Mouse (Mus musculus): ENCODE measurements around the gene Snx29. TPM values are rescaled to one million over a fixed set of nuclear protein-coding genes. Genes with fewer than 3 reads are reported as not detected.

Snx29 gene
- 9.7 and 10.3 TPM in 2 replicates for total RNA-seq (2014; rRNA removed)
- polyA plus RNA-seq (2012; rRNA removed), result 2.0 and 2.4 TPM in 2 replicates

DNA sequence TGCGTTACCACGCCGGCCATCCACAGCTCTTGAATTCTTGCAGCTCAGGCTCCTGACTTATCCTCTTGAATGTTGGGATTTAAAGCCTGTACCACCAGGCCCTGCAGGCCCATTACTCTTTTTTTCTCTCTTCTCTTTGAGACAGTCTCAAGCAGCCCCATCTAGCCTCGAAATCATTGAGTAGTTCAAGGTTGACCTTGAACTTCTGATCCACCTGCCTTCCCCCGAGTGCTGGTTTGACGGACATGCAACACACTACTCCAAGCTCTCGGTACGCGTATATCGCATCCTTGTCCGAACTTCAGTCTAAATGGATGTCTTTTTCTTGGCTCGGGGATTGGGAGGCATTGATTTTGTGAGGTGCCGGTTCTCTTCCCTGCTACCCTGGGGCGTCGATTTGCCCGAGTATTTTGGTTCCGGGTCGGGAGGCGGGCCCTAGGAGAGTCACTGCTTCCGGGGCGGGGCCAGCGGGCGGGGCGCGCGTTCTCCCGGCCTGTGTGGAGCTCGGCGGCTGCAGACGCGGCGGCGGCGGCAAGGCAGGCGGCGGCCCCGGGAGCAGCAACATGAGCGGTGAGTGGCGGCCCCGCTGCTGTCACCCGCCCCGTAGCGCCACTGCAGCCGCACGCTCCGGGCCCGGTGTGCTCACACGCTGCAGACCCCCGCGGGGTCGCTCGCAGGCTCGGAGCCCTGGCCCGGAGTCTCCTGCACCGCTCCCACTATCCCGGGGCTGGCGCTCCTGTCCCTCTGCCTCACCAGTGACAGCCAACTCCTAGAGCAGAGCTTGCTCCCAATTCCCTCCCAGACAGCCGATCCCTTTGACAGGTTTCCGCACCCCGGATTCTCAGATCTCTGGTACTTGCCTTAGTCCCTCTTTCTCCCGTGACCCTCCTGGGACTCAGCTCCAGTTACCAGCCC is at the start of gene Snx29:
TSS of gene Snx29 (plus strand) at position 500 of the 915 bp plus-strand sequence.
- H3K27ac ChIP-seq (replicated peaks; ENCODE audit: insufficient read depth, low read depth, low read length), result peak within 1 kb of the TSS; percentile 45
- peak; percentile 76 for DNase-seq (ENCODE audit: extremely low read depth, low read depth, low spot score)

DNA sequence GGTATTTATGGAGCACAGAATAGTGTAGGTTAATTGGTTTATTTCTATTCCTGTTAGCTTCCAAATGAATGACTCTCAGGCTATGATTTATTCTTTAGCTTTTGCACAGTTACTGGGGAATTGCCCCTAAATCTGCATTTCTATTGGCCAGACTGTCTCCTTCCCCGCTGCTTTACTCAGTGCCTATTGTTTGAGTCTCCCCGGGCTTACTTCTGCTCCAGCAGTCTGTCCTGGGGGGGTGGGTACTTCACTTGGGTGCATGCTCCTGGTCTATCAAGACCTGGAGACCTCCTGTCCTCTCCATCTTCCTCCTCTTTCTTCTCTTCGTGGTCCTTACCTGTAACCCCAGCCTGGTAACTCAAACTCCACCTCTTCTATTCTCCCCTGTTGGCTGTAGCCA is 45.8 kb upstream of the Snx29 start:
- H3K79me2 ChIP-seq (ENCODE audit: control insufficient read depth, insufficient read depth, low read length), result no peaks in the 10 kb centered on the region
- H3K4me3 ChIP-seq (ENCODE audit: insufficient read depth, low read depth, low read length), result no peak overlapping the region
- 76% methylated on average over 3 of the region's 3 CpGs for WGBS
- H3K36me3 ChIP-seq (ENCODE audit: control insufficient read depth, insufficient read depth, low read length), result no peaks in the 10 kb centered on the region
- no peak overlapping the region for H3K9ac ChIP-seq (ENCODE audit: low read depth, low read length)
- H3K27me3 ChIP-seq (ENCODE audit: control insufficient read depth, insufficient read depth, low read length), result no peaks in the 10 kb centered on the region
- TF ChIP-seq POLR2A (IDR thresholded peaks at IDR 0.05; ENCODE audit: extremely low read depth, insufficient read depth, low read length), result no peak
- TF ChIP-seq CTCF (IDR thresholded peaks at IDR 0.05; ENCODE audit: low read depth, low read length), result no peak
- H3K27ac ChIP-seq (replicated peaks; ENCODE audit: insufficient read depth, low read depth, low read length), result no peak overlapping the region
- H3K4me1 ChIP-seq (ENCODE audit: control insufficient read depth, insufficient read depth, low read length), result no peaks in the 10 kb centered on the region
- no peak for DNase-seq (ENCODE audit: extremely low read depth, low read depth, low spot score)

More for the DNA sequence above, at the start of gene Snx29:
- no peak for TF ChIP-seq CTCF (IDR thresholded peaks at IDR 0.05; ENCODE audit: low read depth, low read length)
- TF ChIP-seq POLR2A (IDR thresholded peaks at IDR 0.05; ENCODE audit: extremely low read depth, insufficient read depth, low read length), result peak; percentile 89; the same call in 1 of the 2 replicates
- peak within 1 kb of the TSS; percentile 80 for H3K4me3 ChIP-seq (ENCODE audit: insufficient read depth, low read depth, low read length)
- H3K79me2 ChIP-seq (ENCODE audit: control insufficient read depth, insufficient read depth, low read length), result peaks cover 14% of the 10 kb centered on the region; the same call in 1 of the 2 replicates
- 5% methylated on average over 61 of the region's 61 CpGs for WGBS
- H3K9ac ChIP-seq (ENCODE audit: low read depth, low read length), result peak within 1 kb of the TSS; percentile 89
- H3K4me1 ChIP-seq (ENCODE audit: control insufficient read depth, insufficient read depth, low read length), result peaks cover 3% of the 10 kb centered on the region; the same call in 1 of the 2 replicates
- H3K36me3 ChIP-seq (ENCODE audit: control insufficient read depth, insufficient read depth, low read length), result no peaks in the 10 kb centered on the region
- no peaks in the 10 kb centered on the region for H3K27me3 ChIP-seq (ENCODE audit: control insufficient read depth, insufficient read depth, low read length)

DNA sequence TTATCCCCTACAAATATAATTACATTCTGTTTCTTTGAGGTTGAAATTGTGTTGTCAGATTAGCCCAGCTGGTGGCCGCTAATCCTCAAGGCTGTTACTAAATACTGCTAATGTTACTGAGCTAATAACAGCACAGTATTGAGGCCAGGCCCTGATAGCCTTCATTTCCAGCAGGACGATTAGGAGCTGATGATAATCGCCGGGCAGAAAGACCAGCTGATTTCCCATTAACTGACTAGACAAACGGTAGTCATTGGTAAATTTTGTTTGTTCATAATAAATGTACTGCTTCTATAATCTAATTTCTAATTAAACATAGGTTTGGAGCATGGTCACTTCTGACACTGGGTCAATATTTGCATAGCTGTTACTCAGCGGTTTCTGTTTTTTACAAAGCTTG is 43.9 kb upstream of the Snx29 start:
- 57% methylated on average over 6 of the region's 6 CpGs for WGBS
- Histone ChIP-seq H3K27ac (replicated peaks; ENCODE audit: insufficient read depth, low read depth, low read length) (no peak overlapping the region), H3K4me1 (ENCODE audit: control insufficient read depth, insufficient read depth, low read length) (no peaks in the 10 kb centered on the region), H3K4me3 (ENCODE audit: insufficient read depth, low read depth, low read length) (no peak overlapping the region), H3K36me3 (ENCODE audit: control insufficient read depth, insufficient read depth, low read length) (no peaks in the 10 kb centered on the region), H3K27me3 (ENCODE audit: control insufficient read depth, insufficient read depth, low read length) (no peaks in the 10 kb centered on the region), H3K79me2 (ENCODE audit: control insufficient read depth, insufficient read depth, low read length) (no peaks in the 10 kb centered on the region), H3K9ac (ENCODE audit: low read depth, low read length) (no peak overlapping the region)
- no peak for DNase-seq (ENCODE audit: extremely low read depth, low read depth, low spot score)
- TF ChIP-seq CTCF (IDR thresholded peaks at IDR 0.05; ENCODE audit: low read depth, low read length), result no peak
- TF ChIP-seq POLR2A (IDR thresholded peaks at IDR 0.05; ENCODE audit: extremely low read depth, insufficient read depth, low read length), result no peak

DNA sequence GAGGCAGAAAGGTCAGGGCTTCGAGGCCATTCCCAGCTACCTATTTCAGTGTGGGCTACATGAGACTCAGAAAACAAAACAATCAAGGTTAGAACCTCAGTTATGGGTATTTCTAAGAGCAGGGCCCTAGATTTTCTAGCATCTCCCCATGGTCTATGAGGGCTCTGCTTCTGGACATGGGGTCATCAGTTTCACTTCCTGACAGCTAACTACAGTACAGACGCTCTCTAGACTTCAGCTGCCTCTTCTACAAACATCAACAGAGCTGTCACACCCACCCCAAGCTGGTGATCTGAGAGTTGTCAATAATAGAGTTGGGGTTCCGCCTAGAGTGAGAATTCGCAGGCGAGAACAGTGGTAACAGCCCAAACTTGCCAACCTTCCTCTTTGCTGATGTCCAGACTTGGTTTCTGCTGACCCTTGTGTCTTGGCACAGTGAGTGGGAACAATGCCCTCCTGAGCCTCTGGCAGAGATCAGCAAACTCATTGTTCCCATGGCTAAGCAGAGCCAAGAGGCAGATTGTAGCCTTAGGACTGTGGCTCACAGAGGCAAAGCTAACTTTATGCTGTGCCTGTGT is 40.0 kb upstream of the Snx29 start:
- peak; percentile 74 for DNase-seq (ENCODE audit: extremely low read depth, low read depth, low spot score)
- H3K27me3 ChIP-seq (ENCODE audit: control insufficient read depth, insufficient read depth, low read length), result no peaks in the 10 kb centered on the region
- H3K4me3 ChIP-seq (ENCODE audit: insufficient read depth, low read depth, low read length), result no peak overlapping the region
- H3K79me2 ChIP-seq (ENCODE audit: control insufficient read depth, insufficient read depth, low read length), result no peaks in the 10 kb centered on the region
- no peak overlapping the region for H3K9ac ChIP-seq (ENCODE audit: low read depth, low read length)
- H3K27ac ChIP-seq (replicated peaks; ENCODE audit: insufficient read depth, low read depth, low read length), result no peak overlapping the region
- 69% methylated on average over 5 of the region's 5 CpGs for WGBS
- H3K4me1 ChIP-seq (ENCODE audit: control insufficient read depth, insufficient read depth, low read length), result no peaks in the 10 kb centered on the region
- TF ChIP-seq CTCF (IDR thresholded peaks at IDR 0.05; ENCODE audit: low read depth, low read length), result no peak
- no peak for TF ChIP-seq POLR2A (IDR thresholded peaks at IDR 0.05; ENCODE audit: extremely low read depth, insufficient read depth, low read length)
- no peaks in the 10 kb centered on the region for H3K36me3 ChIP-seq (ENCODE audit: control insufficient read depth, insufficient read depth, low read length)

DNA sequence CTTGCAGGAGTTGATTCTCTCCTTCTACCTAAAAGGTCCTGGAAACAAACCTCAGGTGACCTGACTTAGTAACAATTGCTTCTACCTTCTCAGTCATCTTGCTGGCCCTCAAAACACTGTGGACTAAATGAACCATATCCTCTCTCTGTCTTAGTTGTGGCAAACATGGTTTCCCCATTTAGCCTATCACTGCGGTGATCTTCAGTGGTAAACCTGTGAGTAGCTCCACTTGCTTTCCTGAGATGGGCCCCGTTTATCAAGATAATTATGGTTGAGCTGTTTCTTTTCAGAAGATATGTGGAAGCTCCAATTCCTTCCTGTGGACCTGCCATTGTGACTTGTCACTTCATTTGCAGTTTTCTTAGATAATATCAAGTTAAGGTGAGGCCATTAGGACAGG is 37.8 kb upstream of the Snx29 start:
- TF ChIP-seq CTCF (IDR thresholded peaks at IDR 0.05; ENCODE audit: low read depth, low read length) (no peak), POLR2A (IDR thresholded peaks at IDR 0.05; ENCODE audit: extremely low read depth, insufficient read depth, low read length) (no peak)
- no peaks in the 10 kb centered on the region for H3K79me2 ChIP-seq (ENCODE audit: control insufficient read depth, insufficient read depth, low read length)
- 92% methylated on average over 2 of the region's 2 CpGs for WGBS
- no peak overlapping the region for H3K27ac ChIP-seq (replicated peaks; ENCODE audit: insufficient read depth, low read depth, low read length)
- no peak overlapping the region for H3K9ac ChIP-seq (ENCODE audit: low read depth, low read length)
- H3K4me1 ChIP-seq (ENCODE audit: control insufficient read depth, insufficient read depth, low read length), result no peaks in the 10 kb centered on the region
- no peaks in the 10 kb centered on the region for H3K36me3 ChIP-seq (ENCODE audit: control insufficient read depth, insufficient read depth, low read length)
- no peak overlapping the region for H3K4me3 ChIP-seq (ENCODE audit: insufficient read depth, low read depth, low read length)
- DNase-seq (ENCODE audit: extremely low read depth, low read depth, low spot score), result no peak
- H3K27me3 ChIP-seq (ENCODE audit: control insufficient read depth, insufficient read depth, low read length), result no peaks in the 10 kb centered on the region
